In genomic region chr8:88951829-88952155, GRCm38 (mm10) we compare ENCODE assay signal across 20 mouse cellular contexts.
"Had no signal": no experiment of that assay in that cellular context is flagged by ENCODE, and none has a peak within 500 bp of the region (broad histone marks: within the 10 kb centered on the region; RNA-seq: fewer than 3 reads in every experiment).

No protein-coding gene starts in this region.

- H3K9me3 ChIP-seq: intestine, embryonic 15.5 days; limb, embryonic 10.5 days had no signal

- H3K36me3 ChIP-seq: heart, embryonic 12.5 days; hindbrain, embryonic 10.5 days; hindbrain, embryonic 12.5 days; intestine, embryonic 15.5 days; limb, embryonic 10.5 days; limb, embryonic 12.5 days; liver, embryonic 13.5 days had no signal

- H3K9ac ChIP-seq: heart, embryonic 12.5 days; hindbrain, embryonic 12.5 days; hindbrain, embryonic 14.5 days; intestine, embryonic 15.5 days; limb, embryonic 12.5 days; liver, embryonic 13.5 days had no signal

- H3K4me1 ChIP-seq: hindbrain, embryonic 10.5 days; hindbrain, embryonic 12.5 days; intestine, embryonic 15.5 days; limb, embryonic 10.5 days; liver, embryonic 13.5 days had no signal

- DNase-seq: gastrocnemius, postnatal 25 days; heart, adult 18-20 months; heart, postnatal 10 days; heart, postnatal 4 days; kidney, adult 18-20 months; kidney, adult 8-10 months; kidney, postnatal 10 days; kidney, postnatal 25 days; kidney, postnatal 4 days; liver; liver, embryonic 13.5 days had no signal

- H3K4me3 ChIP-seq: heart, embryonic 12.5 days; hindbrain, embryonic 10.5 days; hindbrain, embryonic 12.5 days; intestine, embryonic 15.5 days; layer of hippocampus, adult 2 months; left cerebral cortex, adult 2 months; limb, embryonic 10.5 days; limb, embryonic 12.5 days; liver, embryonic 13.5 days had no signal

- H3K27ac ChIP-seq: hindbrain, embryonic 10.5 days; hindbrain, embryonic 12.5 days; hindbrain, embryonic 14.5 days; intestine, embryonic 15.5 days; layer of hippocampus, adult 2 months; left cerebral cortex, adult 2 months; limb, embryonic 10.5 days; limb, embryonic 12.5 days; liver, embryonic 13.5 days had no signal
